Comparison of ENCODE assay signal across 26 mouse cellular contexts in the genomic region with DNA sequence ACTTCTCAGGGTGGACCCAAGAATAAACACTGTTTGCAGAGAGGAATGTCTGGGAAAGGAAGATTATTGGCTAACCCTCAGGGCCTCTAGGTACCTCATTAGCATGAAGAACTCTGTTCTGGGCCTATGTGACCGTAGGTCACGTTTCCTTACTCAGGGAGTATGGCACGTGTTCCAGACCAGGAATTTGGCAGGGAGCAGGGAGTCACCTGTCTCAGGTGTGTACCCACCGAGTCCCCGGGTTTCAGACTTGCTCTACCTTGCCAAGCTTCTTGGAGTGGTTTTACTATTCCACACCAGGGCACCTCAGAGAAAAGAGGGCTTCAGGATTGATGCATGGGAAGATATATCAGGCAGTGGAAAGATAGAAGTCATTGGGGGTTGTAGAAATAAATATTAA.
A peak's percentile ranks its signal among the peaks of the same experiment; 100 is the strongest.
DNase-seq lines count a peak whose midpoint lies in the region; ATAC-seq lines count a peak whose summit lies in the region.
"Had no signal": no experiment of that assay in that cellular context is flagged by ENCODE, and none has a peak within 500 bp of the region (broad histone marks: within the 10 kb centered on the region; RNA-seq: fewer than 3 reads in every experiment).

No protein-coding gene starts in this region.

- no peak overlapping the region for H3K4me3 ChIP-seq in kidney, embryonic 14.5 days (ENCODE audit: low read length)
- H3K4me3 ChIP-seq in kidney, embryonic 16.5 days (ENCODE audit: low read length): no peak overlapping the region
- H3K4me3 ChIP-seq: embryonic facial prominence, embryonic 10.5 days; embryonic facial prominence, embryonic 13.5 days; erythroblast, embryonic 14.5 days; forebrain, embryonic 12.5 days; forebrain, embryonic 15.5 days; hindbrain, embryonic 12.5 days; hindbrain, embryonic 15.5 days had no signal

- no peaks in the 10 kb centered on the region for H3K36me3 ChIP-seq in kidney, embryonic 14.5 days (ENCODE audit: control insufficient read depth, insufficient read depth, low read length)
- no peaks in the 10 kb centered on the region for H3K36me3 ChIP-seq in kidney, embryonic 16.5 days (ENCODE audit: insufficient read depth, low read length)
- H3K36me3 ChIP-seq: embryonic facial prominence, embryonic 10.5 days; embryonic facial prominence, embryonic 13.5 days; forebrain, embryonic 12.5 days; forebrain, embryonic 15.5 days; G1E; hindbrain, embryonic 12.5 days; hindbrain, embryonic 15.5 days had no signal

- H3K9ac ChIP-seq in kidney, embryonic 14.5 days (ENCODE audit: low read depth, low read length): no peak overlapping the region
- H3K9ac ChIP-seq in kidney, embryonic 16.5 days (replicated peaks; ENCODE audit: low read length): no peak overlapping the region
- H3K9ac ChIP-seq: embryonic facial prominence, embryonic 13.5 days; forebrain, embryonic 12.5 days; forebrain, embryonic 15.5 days; hindbrain, embryonic 12.5 days; hindbrain, embryonic 15.5 days had no signal

- WGBS in kidney, embryonic 14.5 days: 85% methylated on average over 5 of the region's 5 CpGs
- WGBS in kidney, embryonic 16.5 days: 79% methylated on average over 5 of the region's 5 CpGs

- no peaks in the 10 kb centered on the region for H3K27me3 ChIP-seq in kidney, embryonic 14.5 days (ENCODE audit: control insufficient read depth, insufficient read depth, low read length)
- no peaks in the 10 kb centered on the region for H3K27me3 ChIP-seq in kidney, embryonic 16.5 days (ENCODE audit: insufficient read depth, low read length)
- H3K27me3 ChIP-seq: CH12.LX; embryonic facial prominence, embryonic 13.5 days; forebrain, embryonic 12.5 days; forebrain, embryonic 15.5 days; hindbrain, embryonic 12.5 days; hindbrain, embryonic 15.5 days had no signal

- peak; percentile 68 for DNase-seq in kidney, adult 11 months
- DNase-seq in kidney, adult 8-10 months: peak; percentile 36 to 65
- peak; percentile 35 to 79 for DNase-seq in kidney, postnatal 25 days
- DNase-seq: adrenal gland, adult 2 months; adrenal gland, postnatal 14 days; B cell, adult 2 months; cerebellum, adult 11-12 months; cerebellum, adult 8-10 months; cerebellum, postnatal 10 days; cerebellum, postnatal 36 days; embryo, embryonic 11 days; gastrocnemius, postnatal 25 days had no signal

- no peaks in the 10 kb centered on the region for H3K4me1 ChIP-seq in kidney, embryonic 14.5 days (ENCODE audit: control insufficient read depth, insufficient read depth, low read length)
- no peaks in the 10 kb centered on the region for H3K4me1 ChIP-seq in kidney, embryonic 16.5 days (ENCODE audit: insufficient read depth, low read length)
- H3K4me1 ChIP-seq: embryonic facial prominence, embryonic 10.5 days; embryonic facial prominence, embryonic 13.5 days; forebrain, embryonic 12.5 days; forebrain, embryonic 15.5 days; hindbrain, embryonic 12.5 days; hindbrain, embryonic 15.5 days had no signal

- no peak overlapping the region for H3K27ac ChIP-seq in kidney, embryonic 14.5 days (ENCODE audit: low read depth, low read length)
- no peak overlapping the region for H3K27ac ChIP-seq in kidney, embryonic 16.5 days (ENCODE audit: low read length)
- H3K27ac ChIP-seq: embryonic facial prominence, embryonic 10.5 days; embryonic facial prominence, embryonic 13.5 days; forebrain, embryonic 12.5 days; forebrain, embryonic 15.5 days; hindbrain, embryonic 12.5 days; hindbrain, embryonic 15.5 days had no signal

- H3K9me3 ChIP-seq in kidney, embryonic 14.5 days (ENCODE audit: control insufficient read depth, low read length): no peaks in the 10 kb centered on the region
- H3K9me3 ChIP-seq in kidney, embryonic 16.5 days (ENCODE audit: low read length): no peaks in the 10 kb centered on the region
- H3K9me3 ChIP-seq: embryonic facial prominence, embryonic 10.5 days; embryonic facial prominence, embryonic 13.5 days; forebrain, embryonic 12.5 days; forebrain, embryonic 15.5 days; G1E; hindbrain, embryonic 12.5 days; hindbrain, embryonic 15.5 days had no signal

- no peak for ATAC-seq in kidney, embryonic 14.5 days (ENCODE audit: low FRiP score, low TSS enrichment)
- no peak for ATAC-seq in kidney, embryonic 16.5 days (ENCODE audit: low FRiP score, low TSS enrichment)
- no peak for ATAC-seq in activated CD4-positive, CD25-positive, alpha-beta regulatory T cell, adult 4 months
- ATAC-seq: forebrain, embryonic 15.5 days; Patski had no signal

- H3K4me2 ChIP-seq in kidney, embryonic 14.5 days (replicated peaks; ENCODE audit: low read depth, low read length): no peak overlapping the region
- no peak overlapping the region for H3K4me2 ChIP-seq in kidney, embryonic 16.5 days (replicated peaks; ENCODE audit: low read depth, low read length)
- H3K4me2 ChIP-seq: embryonic facial prominence, embryonic 13.5 days; forebrain, embryonic 12.5 days; forebrain, embryonic 15.5 days; heart, embryonic 11.5 days; hindbrain, embryonic 12.5 days; hindbrain, embryonic 15.5 days had no signal
